ENCODE assay signal across 13 mouse cellular contexts in the genomic region with DNA sequence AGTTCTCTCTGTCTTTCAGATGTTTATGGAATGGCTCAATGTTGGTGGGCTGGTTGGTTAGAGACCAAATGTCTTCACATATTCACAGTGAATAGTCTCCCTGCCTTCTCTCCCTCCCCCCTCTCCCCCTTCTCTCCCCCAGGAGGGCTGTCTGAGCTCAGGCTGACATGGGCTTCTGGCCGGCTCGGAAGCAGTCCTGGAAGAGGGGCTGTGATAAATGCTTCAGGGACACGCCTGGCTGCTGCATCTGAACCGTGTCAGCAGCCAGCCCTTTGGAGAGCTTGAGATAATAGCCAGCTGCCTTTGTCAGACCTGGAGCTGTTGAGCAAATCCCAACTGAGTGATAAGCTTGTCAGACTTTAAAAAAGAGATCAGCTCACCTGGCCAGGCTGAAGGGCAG. TPM values are rescaled to one million over a fixed set of nuclear protein-coding genes. Genes with fewer than 3 reads are reported as not detected.
DNase-seq lines count a peak whose midpoint lies in the region; ATAC-seq and TF ChIP-seq lines count a peak whose summit lies in the region.
"Had no signal": no experiment of that assay in that cellular context is flagged by ENCODE, and none has a peak within 500 bp of the region (broad histone marks: within the 10 kb centered on the region; RNA-seq: fewer than 3 reads in every experiment).

No protein-coding gene starts in this region.

- peaks cover 3% of the 10 kb centered on the region; the same call in 1 of the 2 replicates for H3K27me3 ChIP-seq in intestine, embryonic 16.5 days (replicated peaks; ENCODE audit: control insufficient read depth, insufficient read depth, low read length)
- H3K27me3 ChIP-seq in intestine, postnatal 0 days (replicated peaks; ENCODE audit: control insufficient read depth, insufficient read depth, low read length), result 0 out of 2 replicates have a peak, but pooled peaks cover 7% of the 10 kb centered on the region
- H3K27me3 ChIP-seq in midbrain, embryonic 16.5 days (ENCODE audit: control insufficient read depth, insufficient read depth, low read depth, low read length), result no peaks in the 10 kb centered on the region

- 2% methylated on average over 4 of the region's 4 CpGs for WGBS in intestine, embryonic 16.5 days
- WGBS in intestine, postnatal 0 days, result 6% methylated on average over 4 of the region's 4 CpGs
- WGBS in midbrain, embryonic 16.5 days, result 2% methylated on average over 4 of the region's 4 CpGs

- no peak overlapping the region for H3K4me3 ChIP-seq in intestine, embryonic 16.5 days (ENCODE audit: low read length)
- no peak overlapping the region for H3K4me3 ChIP-seq in intestine, postnatal 0 days (ENCODE audit: low read depth, low read length)
- H3K4me3 ChIP-seq in cortical plate, adult 2 months (ENCODE audit: insufficient read depth, low read length), result no peak overlapping the region
- H3K4me3 ChIP-seq in midbrain, embryonic 16.5 days (ENCODE audit: low read depth, low read length), result no peak overlapping the region
- H3K4me3 ChIP-seq in gastrocnemius, adult 2 months, result no peak overlapping the region
- H3K4me3 ChIP-seq: erythroblast, embryonic 14.5 days had no signal

- H3K4me1 ChIP-seq in intestine, embryonic 16.5 days (ENCODE audit: control insufficient read depth, insufficient read depth, low read length), result peaks cover 5% of the 10 kb centered on the region
- no peaks in the 10 kb centered on the region for H3K4me1 ChIP-seq in intestine, postnatal 0 days (replicated peaks; ENCODE audit: control insufficient read depth, insufficient read depth, low read length)
- peaks cover 12% of the 10 kb centered on the region for H3K4me1 ChIP-seq in cortical plate, adult 2 months (ENCODE audit: control insufficient read depth, insufficient read depth, low read length)
- peaks cover 18% of the 10 kb centered on the region for H3K4me1 ChIP-seq in midbrain, embryonic 16.5 days (ENCODE audit: control insufficient read depth, insufficient read depth, low read length)

- intact Hi-C loops in heart, postnatal 14 days (cut with DNase I), result no loop called here
- intact Hi-C loops in gastrocnemius, adult 2 months (cut with DNase I), result no loop called here

- no peak overlapping the region for H3K27ac ChIP-seq in intestine, embryonic 16.5 days (ENCODE audit: low read length)
- H3K27ac ChIP-seq in intestine, postnatal 0 days (ENCODE audit: low read depth, low read length), result no peak overlapping the region
- peak overlapping the region; percentile 16; the same call in 1 of the 2 replicates for H3K27ac ChIP-seq in cortical plate, adult 2 months (ENCODE audit: insufficient read depth, low read length)
- H3K27ac ChIP-seq in midbrain, embryonic 16.5 days (ENCODE audit: low read length), result peak overlapping the region; percentile 67
- no peak overlapping the region for H3K27ac ChIP-seq in gastrocnemius, adult 2 months
- H3K27ac ChIP-seq: liver, embryonic 14.5 days had no signal

- no peaks in the 10 kb centered on the region for H3K9me3 ChIP-seq in intestine, embryonic 16.5 days (ENCODE audit: control insufficient read depth, low read length)
- H3K9me3 ChIP-seq in intestine, postnatal 0 days (ENCODE audit: control insufficient read depth), result no peaks in the 10 kb centered on the region
- no peaks in the 10 kb centered on the region for H3K9me3 ChIP-seq in midbrain, embryonic 16.5 days (replicated peaks; ENCODE audit: control insufficient read depth, low read length, poor library complexity, severe bottlenecking)

- ATAC-seq in intestine, embryonic 16.5 days, result 0 out of 2 replicates have a peak, but pooled peaks have one; percentile 33
- no peak for ATAC-seq in intestine, postnatal 0 days
- ATAC-seq in midbrain, embryonic 16.5 days, result peak; percentile 46; the same call in 1 of the 2 replicates

- TF ChIP-seq CTCF in intestine, postnatal 0 days (IDR thresholded peaks at IDR 0.05; ENCODE audit: low read depth), result no peak
- TF ChIP-seq CTCF in cortical plate, adult 2 months (IDR thresholded peaks at IDR 0.05; ENCODE audit: extremely low read depth, insufficient read depth, low read length), result no peak
- TF ChIP-seq CTCF in gastrocnemius, adult 2 months (IDR thresholded peaks at IDR 0.05), result no peak

- H3K36me3 ChIP-seq in intestine, embryonic 16.5 days (ENCODE audit: control insufficient read depth, insufficient read depth, low read length), result no peaks in the 10 kb centered on the region
- no peaks in the 10 kb centered on the region for H3K36me3 ChIP-seq in intestine, postnatal 0 days (ENCODE audit: control insufficient read depth, insufficient read depth)
- H3K36me3 ChIP-seq in midbrain, embryonic 16.5 days (ENCODE audit: control insufficient read depth, insufficient read depth, low read length), result no peaks in the 10 kb centered on the region

- no peak overlapping the region for H3K4me2 ChIP-seq in intestine, embryonic 16.5 days (ENCODE audit: low read depth, low read length)
- H3K4me2 ChIP-seq in intestine, postnatal 0 days (replicated peaks; ENCODE audit: low read depth), result no peak overlapping the region
- no peak overlapping the region for H3K4me2 ChIP-seq in midbrain, embryonic 16.5 days (ENCODE audit: low read length)

- DNase-seq in heart, postnatal 14 days, result peak; percentile 21 to 30
- DNase-seq in gastrocnemius, adult 2 months, result no peak
- no peak for DNase-seq in left cerebral cortex, adult 18-20 months (ENCODE audit: low spot score in 2 of 2)
- no peak for DNase-seq in frontal cortex, postnatal 25 days (ENCODE audit: low spot score in 2 of 2)
- DNase-seq: cerebellum, adult 11-12 months; layer of hippocampus, postnatal 36 days had no signal

- H3K9ac ChIP-seq in intestine, embryonic 16.5 days (ENCODE audit: low read depth, low read length), result no peak overlapping the region
- no peak overlapping the region for H3K9ac ChIP-seq in intestine, postnatal 0 days (ENCODE audit: low read depth, low read length)
- H3K9ac ChIP-seq in midbrain, embryonic 16.5 days (ENCODE audit: low read depth, low read length), result peak overlapping the region; percentile 50
- H3K9ac ChIP-seq: liver, embryonic 14.5 days had no signal

- no peak for TF ChIP-seq POLR2A in cortical plate, adult 2 months (IDR thresholded peaks at IDR 0.05; ENCODE audit: extremely low read depth, insufficient read depth, low read length)

RNA-seq across cellular contexts. Expression of gene Pin1, which starts 38.0 kb away (rescaled TPM):
- 42.0 and 45.4 TPM in 2 replicates for polyA plus RNA-seq in intestine, embryonic 16.5 days (2015; fragmentation: Nextera tagmentation; extraction: Ambion mirVana)
- 27.1 and 27.2 TPM in 2 replicates for polyA plus RNA-seq in intestine, postnatal 0 days (2015; fragmentation: Nextera tagmentation; extraction: Ambion mirVana)
- polyA plus RNA-seq in cortical plate, adult 2 months (2012; rRNA removed), result 47.1 and 47.4 TPM in 2 replicates
- total RNA-seq in heart, postnatal 14 days (2021), result 10 to 100 TPM; 17.7 to 17.8 TPM
- polyA plus RNA-seq in midbrain, embryonic 16.5 days (2015; fragmentation: Nextera tagmentation; extraction: Ambion mirVana), result 61.0 and 61.6 TPM in 2 replicates
- 10 to 100 TPM; 13.0 to 15.0 TPM for total RNA-seq in gastrocnemius, adult 2 months (2021)
- total RNA-seq in left cerebral cortex, adult 18-20 months (2021), result 10 to 100 TPM; 40.4 to 42.3 TPM

RNA-seq across cellular contexts. Expression of gene Fbxl12, which starts 45.3 kb away (rescaled TPM):
- polyA plus RNA-seq in intestine, embryonic 16.5 days (2015; fragmentation: Nextera tagmentation; extraction: Ambion mirVana), result 16.5 and 17.3 TPM in 2 replicates
- polyA plus RNA-seq in intestine, postnatal 0 days (2015; fragmentation: Nextera tagmentation; extraction: Ambion mirVana), result 7.4 and 7.6 TPM in 2 replicates
- 26.9 and 30.3 TPM in 2 replicates for polyA plus RNA-seq in cortical plate, adult 2 months (2012; rRNA removed)
- 10 to 100 TPM; 12.4 to 16.8 TPM for total RNA-seq in heart, postnatal 14 days (2021)
- 13.8 and 14.7 TPM in 2 replicates for polyA plus RNA-seq in midbrain, embryonic 16.5 days (2015; fragmentation: Nextera tagmentation; extraction: Ambion mirVana)
- 1 to 10 TPM; 4.7 to 5.3 TPM for total RNA-seq in gastrocnemius, adult 2 months (2021)
- total RNA-seq in left cerebral cortex, adult 18-20 months (2021), result 10 to 100 TPM; 21.9 to 22.6 TPM

RNA-seq across cellular contexts. Expression of gene Ubl5, which starts 47.2 kb away (rescaled TPM):
- 356 and 361 TPM in 2 replicates for polyA plus RNA-seq in intestine, embryonic 16.5 days (2015; fragmentation: Nextera tagmentation; extraction: Ambion mirVana)
- 557 and 578 TPM in 2 replicates for polyA plus RNA-seq in intestine, postnatal 0 days (2015; fragmentation: Nextera tagmentation; extraction: Ambion mirVana)
- 569 and 577 TPM in 2 replicates for polyA plus RNA-seq in cortical plate, adult 2 months (2012; rRNA removed)
- total RNA-seq in heart, postnatal 14 days (2021), result 100 to 1,000 TPM; 226 to 229 TPM
- 444 and 482 TPM in 2 replicates for polyA plus RNA-seq in midbrain, embryonic 16.5 days (2015; fragmentation: Nextera tagmentation; extraction: Ambion mirVana)
- total RNA-seq in gastrocnemius, adult 2 months (2021), result 100 to 1,000 TPM; 188 to 210 TPM
- total RNA-seq in left cerebral cortex, adult 18-20 months (2021), result 100 to 1,000 TPM; 310 to 319 TPM

RNA-seq across cellular contexts. Expression of gene Olfm2, which starts 56.2 kb away (rescaled TPM):
- polyA plus RNA-seq in intestine, embryonic 16.5 days (2015; fragmentation: Nextera tagmentation; extraction: Ambion mirVana), result 6.7 and 7.8 TPM in 2 replicates
- 3.7 and 4.1 TPM in 2 replicates for polyA plus RNA-seq in intestine, postnatal 0 days (2015; fragmentation: Nextera tagmentation; extraction: Ambion mirVana)
- polyA plus RNA-seq in cortical plate, adult 2 months (2012; rRNA removed), result 202 and 204 TPM in 2 replicates
- under 1 TPM; 0.29 to 0.41 TPM for total RNA-seq in heart, postnatal 14 days (2021)
- 225 and 251 TPM in 2 replicates for polyA plus RNA-seq in midbrain, embryonic 16.5 days (2015; fragmentation: Nextera tagmentation; extraction: Ambion mirVana)
- under 1 TPM; 0.20 TPM for total RNA-seq in gastrocnemius, adult 2 months (2021)
- total RNA-seq in left cerebral cortex, adult 18-20 months (2021), result 100 to 1,000 TPM; 127 to 142 TPM
- total RNA-seq: megakaryocyte-erythroid progenitor cell, adult 5-6 weeks had no signal
- polyA plus RNA-seq: erythroblast, embryonic 14.5 days had no signal

Comparison
In these comparisons a context has a peak if more than half of its experiments do, and no peak if none do; other contexts are left out.
1. H3K27ac ChIP-seq: peak in cortical plate, adult 2 months (single experiment) and midbrain, embryonic 16.5 days (single experiment); none in intestine, embryonic 16.5 days (single experiment), intestine, postnatal 0 days (single experiment) and gastrocnemius, adult 2 months (single experiment).
2. DNase-seq: peak in heart, postnatal 14 days (2 of 2); none in gastrocnemius, adult 2 months (single experiment), left cerebral cortex, adult 18-20 months (0 of 2) and frontal cortex, postnatal 25 days (0 of 2).